Mouse (Mus musculus) forebrain, postnatal 0 days (tissue): ENCODE data around the gene Nedd4. TPM values are rescaled to one million over a fixed set of nuclear protein-coding genes. Genes with fewer than 3 reads are reported as not detected.

Experiments
- ATAC-seq: fragments of 200-750 bp; cut with Nextera tagmentation; 2 replicates; pipeline ENCODE4 v1.8.0; 2017; ENCODE audit warnings: mild to moderate bottlenecking, moderate library complexity
- DNase-seq: peaks from one replicate; pipeline ENCODE4 v3.0.0-alpha.2; 2015
- H3K27ac ChIP-seq: fragments of 300-500 bp; sonication (generic); 2 replicates; pipeline ENCODE4 v1.5.1; 2014; ENCODE audit warnings: low read depth, mild to moderate bottlenecking, antibody characterized with exemption, low read length, moderate library complexity, mixed read lengths
- H3K27me3 ChIP-seq: fragments of 300-500 bp; sonication (generic); 2 replicates; pipeline ENCODE4 v1.6.1; 2014; ENCODE audit warnings: mild to moderate bottlenecking, low read length, mixed read lengths; ENCODE audit not compliant: insufficient read depth
- H3K36me3 ChIP-seq: fragments of 300-500 bp; sonication (generic); 2 replicates; pipeline ENCODE4 v1.6.1; 2014; ENCODE audit warnings: mild to moderate bottlenecking, moderate library complexity; ENCODE audit not compliant: insufficient read depth
- H3K4me1 ChIP-seq: fragments of 300-500 bp; sonication (generic); 2 replicates; pipeline ENCODE4 v1.6.1; 2014; ENCODE audit warnings: antibody characterized with exemption; ENCODE audit not compliant: insufficient read depth
- H3K4me2 ChIP-seq: fragments of 300-500 bp; sonication (generic); 2 replicates; pipeline ENCODE4 v1.6.1; 2014; ENCODE audit warnings: low read depth, mild to moderate bottlenecking, moderate library complexity
- H3K4me3 ChIP-seq: fragments of 300-500 bp; sonication (generic); 2 replicates; pipeline ENCODE4 v1.5.1; 2014; ENCODE audit warnings: low read depth, low read length, mixed read lengths
- H3K9ac ChIP-seq: fragments of 300-500 bp; sonication (generic); 2 replicates; pipeline ENCODE4 v1.6.1; 2014; ENCODE audit warnings: mild to moderate bottlenecking
- H3K9me3 ChIP-seq: fragments of 300-500 bp; sonication (generic); 2 replicates; pipeline ENCODE4 v1.6.1; 2016; ENCODE audit warnings: low read length
- CTCF ChIP-seq: sonication (generic); IDR thresholded peaks from 2 replicates; pipeline ENCODE4 v1.5.1; 2016; ENCODE audit warnings: antibody characterized with exemption, control low read depth, low read depth
- WGBS: fragments of 180-500 bp; shearing (Covaris S2); extraction: QIAGEN DNeasy Blood & Tissue Kit; methylation state at CpG from one replicate; pipeline ENCODE4 v1.1.7; 2014; 5-methylcytosine and 5-hydroxymethylcytosine counted together
- polyA plus RNA-seq: library from polyadenylated mRNA; unstranded; fragments of >200 nt; fragmentation: Nextera tagmentation; extraction: Ambion mirVana; gene quantifications from 2 replicates; pipeline ENCODE4 v1.2.1, GENCODE M21; 2015
- total RNA-seq: library from RNA; depleted of rRNA; stranded (reverse); fragments of >200 nt; gene quantifications from 2 replicates; pipeline ENCODE4 v1.2.3, GENCODE M21; 2014

The Nedd4 gene
- total and polyA plus RNA-seq, 2 experiments from 2014 or later, result 278 to 472 TPM

DNA sequence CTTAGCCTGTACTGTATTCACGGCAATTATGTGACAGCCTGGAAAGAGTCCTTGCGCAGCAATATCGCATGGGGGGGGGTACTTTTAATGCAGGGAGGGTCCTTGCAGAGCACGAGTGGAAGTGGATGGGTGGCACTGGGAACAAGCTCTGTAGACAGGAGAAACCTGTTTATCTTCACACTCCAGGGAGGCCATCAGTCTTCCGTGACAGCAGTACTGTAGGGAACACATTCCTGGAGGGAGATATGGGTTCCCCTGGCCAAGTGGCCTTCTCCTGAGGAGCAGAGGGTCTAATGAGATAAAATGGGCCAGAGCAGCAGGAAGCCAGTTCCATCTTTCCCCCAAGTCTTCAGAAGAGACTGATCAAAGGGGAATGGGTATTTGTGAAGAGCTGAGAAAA is 118.5 kb downstream of the Nedd4 start:
- Histone ChIP-seq H3K4me1 (no peaks in the 10 kb centered on the region), H3K27me3 (no peaks in the 10 kb centered on the region), H3K36me3 (no peaks in the 10 kb centered on the region), H3K9me3 (no peaks in the 10 kb centered on the region), H3K27ac (no peak overlapping the region), H3K4me2 (no peak overlapping the region), H3K4me3 (no peak overlapping the region), H3K9ac (no peak overlapping the region)
- DNase-seq, result no peak
- 62% methylated on average over 5 of the region's 5 CpGs for WGBS
- no peak for ATAC-seq
- TF ChIP-seq CTCF, result no peak

DNA sequence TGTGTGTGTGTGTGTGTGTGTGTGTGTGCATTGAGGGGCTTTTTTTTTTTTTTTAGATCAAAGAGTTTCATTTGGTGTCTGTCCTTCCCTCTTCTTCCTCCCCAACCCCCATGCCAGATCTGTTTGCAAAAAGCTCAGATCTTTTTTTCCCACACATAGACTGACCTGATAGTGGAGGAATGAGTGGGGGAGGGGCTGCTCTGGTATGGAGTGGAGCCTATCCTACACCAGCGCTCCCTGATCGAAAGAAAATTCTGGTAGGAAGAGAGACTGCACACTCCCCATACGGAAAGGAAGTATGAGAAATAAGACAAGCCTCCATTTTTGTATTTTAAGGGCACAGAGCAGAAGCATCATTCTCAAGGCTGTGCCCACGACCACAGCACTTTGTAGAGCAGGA is 119.3 kb downstream of the Nedd4 start:
- WGBS, result 56% methylated on average over 4 of the region's 4 CpGs
- ATAC-seq (no peak), DNase-seq (no peak)
- H3K4me1 ChIP-seq, result no peaks in the 10 kb centered on the region
- no peaks in the 10 kb centered on the region for H3K36me3 ChIP-seq
- TF ChIP-seq CTCF, result no peak
- no peak overlapping the region for H3K27ac ChIP-seq
- no peaks in the 10 kb centered on the region for H3K27me3 ChIP-seq
- H3K4me2 ChIP-seq, result no peak overlapping the region
- H3K9me3 ChIP-seq, result no peaks in the 10 kb centered on the region
- no peak overlapping the region for H3K4me3 ChIP-seq
- H3K9ac ChIP-seq, result no peak overlapping the region

DNA sequence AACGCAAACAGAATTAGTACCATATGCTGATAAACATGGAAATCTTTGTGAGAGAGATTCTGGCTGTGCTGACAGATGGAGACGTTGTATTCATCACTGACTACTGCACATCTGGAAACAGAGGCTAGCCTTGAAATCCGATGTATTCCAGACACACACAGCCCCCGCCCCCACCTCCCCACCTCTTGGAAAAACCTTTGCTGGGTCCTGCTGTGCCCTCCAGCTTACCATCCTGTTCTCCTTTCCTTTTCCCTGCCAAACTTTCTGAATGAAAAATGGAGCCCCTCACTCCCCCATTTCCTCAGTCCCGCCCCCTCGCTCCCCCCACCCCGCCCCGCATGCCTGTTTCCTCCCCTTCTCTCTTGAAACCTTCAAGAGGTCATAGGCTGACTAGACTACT is 120.0 kb downstream of the Nedd4 start:
- H3K27me3 ChIP-seq, result no peaks in the 10 kb centered on the region
- H3K9ac ChIP-seq, result no peak overlapping the region
- H3K27ac ChIP-seq, result no peak overlapping the region
- no peak overlapping the region for H3K4me3 ChIP-seq
- no peak overlapping the region for H3K4me2 ChIP-seq
- H3K36me3 ChIP-seq, result no peaks in the 10 kb centered on the region
- no peaks in the 10 kb centered on the region for H3K9me3 ChIP-seq
- 60% methylated on average over 8 of the region's 8 CpGs for WGBS
- ATAC-seq, result no peak
- DNase-seq, result no peak
- no peak for TF ChIP-seq CTCF
- H3K4me1 ChIP-seq, result no peaks in the 10 kb centered on the region

GRCm38 (mm10) chr9:72787732-72788131 is 125.6 kb downstream of the Nedd4 start:
- 87% methylated on average over 1 of the region's 1 CpGs for WGBS
- Histone ChIP-seq H3K4me3 (no peak overlapping the region), H3K4me1 (no peaks in the 10 kb centered on the region), H3K9ac (no peak overlapping the region), H3K36me3 (no peaks in the 10 kb centered on the region), H3K27me3 (no peaks in the 10 kb centered on the region), H3K9me3 (no peaks in the 10 kb centered on the region), H3K4me2 (no peak overlapping the region), H3K27ac (no peak overlapping the region)
- ATAC-seq, result no peak
- no peak for TF ChIP-seq CTCF
- DNase-seq, result no peak

DNA sequence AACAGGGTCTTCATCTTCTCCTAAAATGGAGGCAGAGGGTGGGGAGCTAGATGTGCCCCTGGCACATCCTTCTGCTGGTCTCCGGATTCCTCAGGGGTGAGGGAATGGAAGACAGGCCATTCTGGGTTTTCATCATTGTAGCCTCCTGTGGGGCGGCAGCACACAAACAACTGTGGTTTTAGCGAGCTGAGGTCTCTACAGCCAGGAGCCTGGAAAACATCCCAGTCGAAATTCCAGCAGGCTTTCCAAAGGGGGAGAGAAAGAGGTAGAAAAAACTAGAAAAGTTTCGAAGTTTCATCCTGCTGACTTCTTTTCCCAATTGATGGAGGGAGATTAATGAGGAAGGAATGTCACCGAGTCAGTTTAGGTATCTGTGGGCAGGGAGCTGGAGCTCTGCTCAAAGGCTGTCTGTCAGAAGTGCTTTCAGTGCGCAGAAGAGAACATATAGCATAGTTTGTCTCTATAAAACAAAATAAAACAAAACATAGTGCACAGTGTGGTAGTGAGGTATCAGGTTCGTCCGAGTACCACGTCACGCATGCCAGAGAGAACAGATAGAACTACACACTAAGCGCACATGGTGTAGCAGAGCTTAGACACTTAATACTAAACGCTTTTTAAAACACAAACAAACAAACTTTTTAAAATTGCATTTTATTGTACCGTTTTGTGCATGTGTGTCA is 128.5 kb downstream of the Nedd4 start:
- no peak for ATAC-seq

GRCm38 (mm10) chr9:72791213-72791582 is 129.1 kb downstream of the Nedd4 start:
- Histone ChIP-seq H3K9me3 (no peaks in the 10 kb centered on the region), H3K9ac (no peak overlapping the region), H3K36me3 (no peaks in the 10 kb centered on the region), H3K4me3 (no peak overlapping the region), H3K4me1 (no peaks in the 10 kb centered on the region), H3K27ac (no peak overlapping the region), H3K27me3 (no peaks in the 10 kb centered on the region), H3K4me2 (no peak overlapping the region)
- WGBS, result 44% methylated on average over 10 of the region's 10 CpGs
- DNase-seq (no peak), ATAC-seq (no peak)
- TF ChIP-seq CTCF, result no peak

More for the DNA sequence above, 128.5 kb downstream of the Nedd4 start:
- no peak overlapping the region for H3K27ac ChIP-seq
- no peaks in the 10 kb centered on the region for H3K36me3 ChIP-seq
- no peaks in the 10 kb centered on the region for H3K9me3 ChIP-seq
- H3K27me3 ChIP-seq, result no peaks in the 10 kb centered on the region
- 54% methylated on average over 14 of the region's 14 CpGs for WGBS
- H3K4me1 ChIP-seq, result no peaks in the 10 kb centered on the region
- H3K4me3 ChIP-seq, result no peak overlapping the region
- H3K4me2 ChIP-seq, result no peak overlapping the region
- no peak for TF ChIP-seq CTCF
- DNase-seq, result no peak
- no peak overlapping the region for H3K9ac ChIP-seq

DNA sequence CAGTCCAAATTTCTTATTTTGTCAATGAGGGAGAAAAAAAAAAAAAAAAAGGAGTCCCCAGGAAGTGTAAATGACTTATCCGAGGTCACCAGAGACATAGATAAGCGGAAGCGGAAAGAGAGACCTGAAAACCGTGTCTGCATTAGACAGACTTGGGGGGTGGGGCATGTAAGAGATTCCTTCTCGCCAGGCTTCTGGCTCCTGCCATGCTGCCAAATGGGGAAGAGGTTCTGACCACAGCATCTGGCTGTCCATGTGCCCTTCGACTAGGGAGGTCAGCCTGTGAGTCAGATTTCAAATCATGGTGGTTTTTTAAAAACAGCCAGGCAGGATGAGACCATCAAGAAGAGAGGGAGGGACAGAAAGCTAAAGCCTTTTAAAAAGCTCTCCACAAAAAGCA is 129.5 kb downstream of the Nedd4 start:
- no peak overlapping the region for H3K4me3 ChIP-seq
- H3K4me2 ChIP-seq, result no peak overlapping the region
- no peak for TF ChIP-seq CTCF
- H3K27ac ChIP-seq, result no peak overlapping the region
- 26% methylated on average over 6 of the region's 6 CpGs for WGBS
- no peak for DNase-seq
- no peak overlapping the region for H3K9ac ChIP-seq
- no peaks in the 10 kb centered on the region for H3K4me1 ChIP-seq
- no peak for ATAC-seq
- no peaks in the 10 kb centered on the region for H3K27me3 ChIP-seq
- H3K36me3 ChIP-seq, result no peaks in the 10 kb centered on the region
- H3K9me3 ChIP-seq, result no peaks in the 10 kb centered on the region
